Mouse (Mus musculus) heart, postnatal 0 days (tissue): ENCODE data around the gene Tceal8.

Source experiments
- CTCF ChIP-seq: IDR thresholded peaks from 2 replicates; pipeline ENCODE4 v1.5.1; 2016; ENCODE audit warnings: antibody characterized with exemption, control low read depth, low read depth
- EP300 ChIP-seq: IDR thresholded peaks from 2 replicates; pipeline ENCODE4 v1.6.1; 2016; ENCODE audit warnings: antibody characterized with exemption, low read depth

GRCm38 (mm10) chrX:136203257-136203656, 31.1 kb upstream of the Tceal8 start:
- TF ChIP-seq EP300: no peak
- TF ChIP-seq CTCF: no peak
